Mouse (Mus musculus): ENCODE data around the gene Ufd1. TPM values are rescaled to one million over a fixed set of nuclear protein-coding genes. Genes with fewer than 3 reads are reported as not detected.

The Ufd1 gene
- polyA plus RNA-seq, 1 experiment: 85.3 TPM

DNA sequence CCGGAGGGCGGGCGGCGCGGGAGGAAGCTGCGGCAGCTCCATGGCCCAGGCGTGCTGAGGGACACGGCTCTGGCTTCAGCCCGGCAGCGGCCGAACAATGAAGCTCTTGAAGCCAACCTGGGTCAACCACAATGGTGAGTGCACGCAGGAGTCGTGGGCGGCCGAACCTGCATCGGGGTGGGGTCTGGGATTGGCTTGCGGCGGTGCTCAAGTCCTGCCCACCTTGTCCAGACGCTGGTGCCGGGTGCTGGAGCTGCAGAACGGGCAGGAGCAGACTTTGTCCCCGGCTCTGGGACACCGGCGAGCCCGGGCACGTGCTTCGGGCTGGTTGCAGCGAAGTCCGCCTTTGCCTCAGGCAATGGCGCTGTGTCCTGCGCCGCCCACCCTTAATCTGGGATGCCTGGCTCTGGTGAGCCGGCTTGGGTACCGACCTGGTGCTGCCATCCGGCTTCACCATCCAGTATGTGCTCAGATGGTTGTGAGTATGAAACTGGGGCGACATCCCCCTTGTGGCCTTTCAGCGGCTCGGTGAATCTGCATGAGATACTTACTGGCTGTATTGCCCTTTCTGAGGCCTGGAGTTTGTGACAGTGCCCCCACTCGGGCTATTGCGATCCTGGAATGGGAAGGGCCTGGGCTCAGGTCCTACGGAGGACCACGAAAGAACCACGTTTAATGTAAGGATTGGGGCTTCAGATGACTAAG is 66.0 kb downstream of the Ufd1 start:
- H3K4me3 ChIP-seq (ENCODE audit: insufficient read depth, low read length): peak overlapping the region; percentile 98
- no peaks in the 10 kb centered on the region; the same call in 1 of the 2 replicates for H3K4me1 ChIP-seq (ENCODE audit: control insufficient read depth, insufficient read depth, low read length)
- H3K27ac ChIP-seq (ENCODE audit: insufficient read depth, low read length): peak overlapping the region; percentile 31; the same call in 1 of the 2 replicates
- TF ChIP-seq CTCF (IDR thresholded peaks at IDR 0.05; ENCODE audit: extremely low read depth, insufficient read depth, low read length) (no peak), POLR2A (IDR thresholded peaks at IDR 0.05; ENCODE audit: extremely low read depth, insufficient read depth, low read length) (peak; percentile 30; the same call in 1 of the 2 replicates)

DNA sequence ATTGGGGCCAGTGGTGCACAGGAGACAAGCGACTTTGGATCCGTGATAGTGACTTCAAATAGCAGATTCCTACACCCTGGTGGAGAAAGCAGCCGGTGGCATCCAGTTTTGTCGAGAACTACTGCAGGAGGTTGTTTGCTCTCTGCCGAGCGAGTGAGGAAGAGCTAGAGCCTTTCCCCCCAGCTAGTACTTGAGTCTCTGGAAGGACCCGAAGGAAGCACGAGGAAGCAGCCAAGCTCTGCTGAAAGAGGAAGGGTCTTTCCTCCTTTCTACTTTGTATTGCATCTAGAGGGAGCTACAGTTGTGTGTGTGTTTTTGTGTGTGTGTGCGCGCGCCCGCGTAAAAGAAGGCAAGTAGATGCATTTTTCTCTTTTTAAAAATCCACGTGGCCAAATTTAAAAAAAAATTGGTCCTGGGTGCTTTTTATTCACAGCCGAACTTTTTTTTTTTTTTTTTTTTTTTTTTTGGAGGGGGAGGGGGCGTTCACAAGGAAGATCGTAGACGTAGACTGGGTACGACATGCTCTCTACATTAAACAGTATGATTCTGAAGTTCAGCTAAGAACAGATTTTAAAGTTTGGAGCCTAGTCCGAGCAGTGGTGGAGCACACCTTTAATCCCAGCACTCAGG is 66.6 kb downstream of the Ufd1 start:
- Histone ChIP-seq H3K27ac (ENCODE audit: insufficient read depth, low read length) (0 out of 2 replicates have a peak overlapping the region, but pooled peaks have one; percentile 31), H3K4me1 (ENCODE audit: control insufficient read depth, insufficient read depth, low read length) (no peaks in the 10 kb centered on the region; the same call in 1 of the 2 replicates), H3K4me3 (ENCODE audit: insufficient read depth, low read length) (peak overlapping the region; percentile 98)
- TF ChIP-seq CTCF (IDR thresholded peaks at IDR 0.05; ENCODE audit: extremely low read depth, insufficient read depth, low read length): no peak
- TF ChIP-seq POLR2A (IDR thresholded peaks at IDR 0.05; ENCODE audit: extremely low read depth, insufficient read depth, low read length): no peak

DNA sequence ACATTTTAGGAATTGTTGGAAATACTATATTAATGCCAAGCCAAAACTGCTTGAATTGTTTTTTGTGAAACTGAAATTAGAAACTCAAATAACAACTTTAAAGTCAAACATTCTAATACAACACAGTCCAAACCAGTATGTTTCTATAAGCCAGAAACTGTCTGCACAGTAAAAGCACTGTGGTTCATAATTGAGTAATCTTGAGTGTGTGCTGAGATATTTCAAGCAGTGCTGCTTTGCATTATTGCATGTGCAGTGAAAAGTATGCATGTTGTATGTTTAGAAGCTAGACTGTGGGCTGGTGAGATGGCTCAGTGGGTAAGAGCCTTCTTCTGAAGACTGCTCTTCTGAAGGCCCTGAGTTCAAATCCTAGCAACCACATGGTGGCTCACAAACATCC is 72.5 kb downstream of the Ufd1 start:
- Histone ChIP-seq H3K4me1 (ENCODE audit: control insufficient read depth, insufficient read depth, low read length) (no peaks in the 10 kb centered on the region; the same call in 1 of the 2 replicates), H3K4me3 (ENCODE audit: insufficient read depth, low read length) (no peak overlapping the region), H3K27ac (ENCODE audit: insufficient read depth, low read length) (no peak overlapping the region)
- TF ChIP-seq CTCF (IDR thresholded peaks at IDR 0.05; ENCODE audit: extremely low read depth, insufficient read depth, low read length): no peak
- TF ChIP-seq POLR2A (IDR thresholded peaks at IDR 0.05; ENCODE audit: extremely low read depth, insufficient read depth, low read length): no peak

Other genes starting within 250 kb of the Ufd1 start
- 2.1 and 3.6 TPM in 2 replicates for gene Tbx1, start 221.1 kb upstream of the Ufd1 start, polyA plus RNA-seq (2012; rRNA removed)
- 4.5 and 4.6 TPM in 2 replicates for gene Gp1bb, start 189.4 kb upstream of the Ufd1 start, polyA plus RNA-seq (2012; rRNA removed)
- 156 and 173 TPM in 2 replicates for gene Gm49601, start 185.4 kb upstream of the Ufd1 start, polyA plus RNA-seq (2012; rRNA removed)
- gene Sept5, start 181.8 kb upstream of the Ufd1 start, polyA plus RNA-seq (2012; rRNA removed): 999 TPM in 2 replicates
- 88.0 and 88.9 TPM in 2 replicates for gene Cldn5, start 34.9 kb upstream of the Ufd1 start, polyA plus RNA-seq (2012; rRNA removed)
- gene Cdc45, start 208 bp downstream of the Ufd1 start, polyA plus RNA-seq (2012; rRNA removed): 2.5 and 2.9 TPM in 2 replicates
- 52.8 and 53.3 TPM in 2 replicates for gene 2510002D24Rik, start 24.8 kb downstream of the Ufd1 start, polyA plus RNA-seq (2012; rRNA removed)
- gene Gm28539, start 24.8 kb downstream of the Ufd1 start, polyA plus RNA-seq (2012; rRNA removed): 0.45 TPM in 1 of 2 replicates, not detected in the other
- 24.7 and 26.6 TPM in 2 replicates for gene Mrpl40, start 65.1 kb downstream of the Ufd1 start, polyA plus RNA-seq (2012; rRNA removed)
- gene Hira, start 65.3 kb downstream of the Ufd1 start, polyA plus RNA-seq (2012; rRNA removed): 73.1 and 73.5 TPM in 2 replicates